Mouse (Mus musculus) E14TG2a.4 (cell line): ENCODE measurements at regions not wholly inside any gene's neighbourhood (a gene's known extent, or its start where the extent isn't known, plus 50 kb on each side); places are given as distances from the start of the nearest gene placed in this dataset.

Experiments used
- H3K27me3 ChIP-seq: 2 replicates; pipeline ENCODE4 v1.6.1; 2014; ENCODE audit warnings: low read length, control low read depth; ENCODE audit not compliant: insufficient read depth
- H3K36me3 ChIP-seq: 2 replicates; pipeline ENCODE4 v1.6.1; 2014; ENCODE audit warnings: low read length, control low read depth; ENCODE audit not compliant: insufficient read depth
- H3K4me1 ChIP-seq: replicated peaks from 2 replicates; pipeline ENCODE4 v1.6.1; 2014; ENCODE audit warnings: low read depth, low read length, control low read depth
- H3K4me3 ChIP-seq: replicated peaks from 2 replicates; pipeline ENCODE4 v1.5.1; 2014; ENCODE audit warnings: mild to moderate bottlenecking, low read length
- H3K9me3 ChIP-seq: 2 replicates; pipeline ENCODE4 v1.6.1; 2014; ENCODE audit warnings: low read length, control low read depth
- CTCF ChIP-seq: conservative IDR thresholded peaks from 2 replicates; pipeline ENCODE4 v1.5.1; 2014; ENCODE audit warnings: low read length
- NANOG ChIP-seq: IDR thresholded peaks from 2 replicates; pipeline ENCODE4 v1.6.1; 2014; ENCODE audit warnings: borderline replicate concordance, low read length, mixed read lengths
- POU5F1 ChIP-seq: IDR thresholded peaks from 2 replicates; pipeline ENCODE4 v1.6.1; 2014; ENCODE audit warnings: low read length, borderline replicate concordance

GRCm38 (mm10) chr2:50589195-50589594, 292.6 kb upstream of the Mmadhc start:
- Histone ChIP-seq H3K9me3 (peaks cover 10% of the 10 kb centered on the region), H3K36me3 (no peaks in the 10 kb centered on the region), H3K4me1 (no peaks in the 10 kb centered on the region), H3K27me3 (no peaks in the 10 kb centered on the region), H3K4me3 (no peak overlapping the region)
- TF ChIP-seq POU5F1 (no peak), CTCF (no peak), NANOG (no peak)

- no peaks in the 10 kb centered on the region for H3K36me3 ChIP-seq
- no peaks in the 10 kb centered on the region for H3K27me3 ChIP-seq
- TF ChIP-seq CTCF = no peak
- TF ChIP-seq POU5F1 = no peak
- TF ChIP-seq NANOG = no peak
- H3K4me3 ChIP-seq = no peak overlapping the region
- H3K4me1 ChIP-seq = no peaks in the 10 kb centered on the region
- H3K9me3 ChIP-seq = peaks cover 10% of the 10 kb centered on the region
Observed at GRCm38 (mm10) chr2:50588652-50589051, 292.1 kb upstream of the Mmadhc start.

GRCm38 (mm10) chr2:50586321-50587050, 289.9 kb upstream of the Mmadhc start:
- TF ChIP-seq CTCF (no peak), POU5F1 (no peak), NANOG (no peak)

GRCm38 (mm10) chr2:50579620-50580019, 283.0 kb upstream of the Mmadhc start:
- no peak overlapping the region for H3K4me3 ChIP-seq
- H3K27me3 ChIP-seq = no peaks in the 10 kb centered on the region
- no peak for TF ChIP-seq POU5F1
- no peak for TF ChIP-seq NANOG
- no peak for TF ChIP-seq CTCF
- no peaks in the 10 kb centered on the region for H3K36me3 ChIP-seq
- no peaks in the 10 kb centered on the region for H3K4me1 ChIP-seq
- H3K9me3 ChIP-seq = no peaks in the 10 kb centered on the region

More at GRCm38 (mm10) chr2:50586321-50587050, 289.9 kb upstream of the Mmadhc start:
- no peaks in the 10 kb centered on the region for H3K4me1 ChIP-seq
- H3K9me3 ChIP-seq = peaks cover 6% of the 10 kb centered on the region; the same call in 1 of the 2 replicates
- H3K27me3 ChIP-seq = no peaks in the 10 kb centered on the region
- no peaks in the 10 kb centered on the region for H3K36me3 ChIP-seq
- H3K4me3 ChIP-seq = no peak overlapping the region

GRCm38 (mm10) chr2:50578278-50579043, 281.9 kb upstream of the Mmadhc start:
- H3K4me3 ChIP-seq = no peak overlapping the region

GRCm38 (mm10) chr2:50577736-50578135, 281.1 kb upstream of the Mmadhc start:
- no peaks in the 10 kb centered on the region for H3K9me3 ChIP-seq
- no peaks in the 10 kb centered on the region for H3K36me3 ChIP-seq
- no peak overlapping the region for H3K4me3 ChIP-seq
- no peak for TF ChIP-seq NANOG
- no peak for TF ChIP-seq CTCF
- TF ChIP-seq POU5F1 = no peak
- H3K27me3 ChIP-seq = no peaks in the 10 kb centered on the region
- H3K4me1 ChIP-seq = no peaks in the 10 kb centered on the region

More at GRCm38 (mm10) chr2:50578278-50579043, 281.9 kb upstream of the Mmadhc start:
- Histone ChIP-seq H3K9me3 (no peaks in the 10 kb centered on the region), H3K4me1 (no peaks in the 10 kb centered on the region), H3K27me3 (no peaks in the 10 kb centered on the region), H3K36me3 (no peaks in the 10 kb centered on the region)
- TF ChIP-seq CTCF = no peak
- TF ChIP-seq NANOG = no peak
- TF ChIP-seq POU5F1 = no peak

GRCm38 (mm10) chr2:50573455-50573854, 276.9 kb upstream of the Mmadhc start:
- no peak for TF ChIP-seq CTCF
- TF ChIP-seq NANOG = no peak
- TF ChIP-seq POU5F1 = no peak
- Histone ChIP-seq H3K27me3 (no peaks in the 10 kb centered on the region), H3K36me3 (no peaks in the 10 kb centered on the region)

GRCm38 (mm10) chr2:50571021-50571420, 274.4 kb upstream of the Mmadhc start:
- no peaks in the 10 kb centered on the region for H3K4me1 ChIP-seq
- no peaks in the 10 kb centered on the region for H3K36me3 ChIP-seq
- no peaks in the 10 kb centered on the region for H3K9me3 ChIP-seq
- no peak overlapping the region for H3K4me3 ChIP-seq
- no peaks in the 10 kb centered on the region for H3K27me3 ChIP-seq
- TF ChIP-seq NANOG (no peak), CTCF (no peak), POU5F1 (no peak)

More at GRCm38 (mm10) chr2:50573455-50573854, 276.9 kb upstream of the Mmadhc start:
- H3K9me3 ChIP-seq = no peaks in the 10 kb centered on the region
- no peaks in the 10 kb centered on the region for H3K4me1 ChIP-seq
- no peak overlapping the region for H3K4me3 ChIP-seq
